Mouse (Mus musculus): ENCODE measurements around the gene Igf1r. TPM values are rescaled to one million over a fixed set of nuclear protein-coding genes. Genes with fewer than 3 reads are reported as not detected.

Igf1r gene
- polyA plus RNA-seq, 1 experiment from 2014 or later, result 29.7 TPM

GRCm38 (mm10) chr7:68258326-68259150 lies 305.9 kb downstream of the Igf1r start:
- Histone ChIP-seq H3K4me3 (ENCODE audit: low read length) (no peak overlapping the region), H3K4me1 (ENCODE audit: control insufficient read depth, insufficient read depth, low read length) (peaks cover 8% of the 10 kb centered on the region; the same call in 1 of the 2 replicates), H3K9ac (ENCODE audit: low read depth, low read length) (no peak overlapping the region), H3K9me3 (ENCODE audit: control insufficient read depth, low read length) (no peaks in the 10 kb centered on the region), H3K27me3 (ENCODE audit: control insufficient read depth, insufficient read depth, low read length) (no peaks in the 10 kb centered on the region), H3K4me2 (replicated peaks; ENCODE audit: low read depth, low read length) (no peak overlapping the region), H3K36me3 (ENCODE audit: control insufficient read depth, insufficient read depth, low read length) (no peaks in the 10 kb centered on the region), H3K27ac (ENCODE audit: low read depth, low read length) (no peak overlapping the region)
- ATAC-seq (ENCODE audit: low FRiP score, low TSS enrichment), result no peak
- WGBS, result 77% methylated on average over 17 of the region's 17 CpGs

- H3K4me3 ChIP-seq (ENCODE audit: low read length), result no peak overlapping the region
- H3K9ac ChIP-seq (ENCODE audit: low read depth, low read length), result no peak overlapping the region
- peaks cover 19% of the 10 kb centered on the region for H3K4me1 ChIP-seq (ENCODE audit: control insufficient read depth, insufficient read depth, low read length)
- no peaks in the 10 kb centered on the region for H3K27me3 ChIP-seq (ENCODE audit: control insufficient read depth, insufficient read depth, low read length)
- H3K9me3 ChIP-seq (ENCODE audit: control insufficient read depth, low read length), result no peaks in the 10 kb centered on the region
- no peak for ATAC-seq (ENCODE audit: low FRiP score, low TSS enrichment)
- H3K4me2 ChIP-seq (replicated peaks; ENCODE audit: low read depth, low read length), result no peak overlapping the region
- 76% methylated on average over 6 of the region's 6 CpGs for WGBS
- H3K27ac ChIP-seq (ENCODE audit: low read depth, low read length), result no peak overlapping the region
- H3K36me3 ChIP-seq (ENCODE audit: control insufficient read depth, insufficient read depth, low read length), result no peaks in the 10 kb centered on the region
These were observed 307.0 kb downstream of the Igf1r start for GRCm38 (mm10) chr7:68259523-68260081.

- H3K9me3 ChIP-seq (ENCODE audit: control insufficient read depth, low read length), result no peaks in the 10 kb centered on the region
- H3K36me3 ChIP-seq (ENCODE audit: control insufficient read depth, insufficient read depth, low read length), result no peaks in the 10 kb centered on the region
- no peaks in the 10 kb centered on the region for H3K27me3 ChIP-seq (ENCODE audit: control insufficient read depth, insufficient read depth, low read length)
- WGBS, result 10% methylated on average over 8 of the region's 8 CpGs
- no peak overlapping the region for H3K4me3 ChIP-seq (ENCODE audit: low read length)
- peak overlapping the region; percentile 30; the same call in 1 of the 2 replicates for H3K27ac ChIP-seq (ENCODE audit: low read depth, low read length)
- no peak for ATAC-seq (ENCODE audit: low FRiP score, low TSS enrichment)
- no peak overlapping the region for H3K4me2 ChIP-seq (replicated peaks; ENCODE audit: low read depth, low read length)
- H3K9ac ChIP-seq (ENCODE audit: low read depth, low read length), result no peak overlapping the region
- peaks cover 26% of the 10 kb centered on the region for H3K4me1 ChIP-seq (ENCODE audit: control insufficient read depth, insufficient read depth, low read length)
These were observed 310.1 kb downstream of the Igf1r start for GRCm38 (mm10) chr7:68262612-68263200.

GRCm38 (mm10) chr7:68263346-68264027 lies 310.9 kb downstream of the Igf1r start:
- H3K4me1 ChIP-seq (ENCODE audit: control insufficient read depth, insufficient read depth, low read length), result peaks cover 26% of the 10 kb centered on the region
- H3K9ac ChIP-seq (ENCODE audit: low read depth, low read length), result no peak overlapping the region
- no peaks in the 10 kb centered on the region for H3K36me3 ChIP-seq (ENCODE audit: control insufficient read depth, insufficient read depth, low read length)
- H3K27ac ChIP-seq (ENCODE audit: low read depth, low read length), result no peak overlapping the region; the same call in 1 of the 2 replicates
- H3K4me2 ChIP-seq (replicated peaks; ENCODE audit: low read depth, low read length), result peak overlapping the region; percentile 68
- peak; percentile 18; the same call in 1 of the 2 replicates for ATAC-seq (ENCODE audit: low FRiP score, low TSS enrichment)
- peak overlapping the region; percentile 27 for H3K4me3 ChIP-seq (ENCODE audit: low read length)
- 48% methylated on average over 8 of the region's 8 CpGs for WGBS
- H3K27me3 ChIP-seq (ENCODE audit: control insufficient read depth, insufficient read depth, low read length), result no peaks in the 10 kb centered on the region
- H3K9me3 ChIP-seq (ENCODE audit: control insufficient read depth, low read length), result no peaks in the 10 kb centered on the region

GRCm38 (mm10) chr7:68264028-68264453 lies 311.4 kb downstream of the Igf1r start, which contains the start of gene Pgpep1l:
Gene Pgpep1l, minus strand, starts transcription at chr7:68264233.
- Histone ChIP-seq H3K27me3 (ENCODE audit: control insufficient read depth, insufficient read depth, low read length) (no peaks in the 10 kb centered on the region), H3K4me1 (ENCODE audit: control insufficient read depth, insufficient read depth, low read length) (peaks cover 26% of the 10 kb centered on the region), H3K4me2 (replicated peaks; ENCODE audit: low read depth, low read length) (peak within 1 kb of the TSS; percentile 68), H3K27ac (ENCODE audit: low read depth, low read length) (peak within 1 kb of the TSS; percentile 37; the same call in 1 of the 2 replicates), H3K4me3 (ENCODE audit: low read length) (peak within 1 kb of the TSS; percentile 27), H3K36me3 (ENCODE audit: control insufficient read depth, insufficient read depth, low read length) (no peaks in the 10 kb centered on the region), H3K9ac (ENCODE audit: low read depth, low read length) (0 out of 2 replicates have a peak within 1 kb of the TSS, but pooled peaks have one; percentile 2), H3K9me3 (ENCODE audit: control insufficient read depth, low read length) (no peaks in the 10 kb centered on the region)
- peak; percentile 51 for ATAC-seq (ENCODE audit: low FRiP score, low TSS enrichment)
- WGBS, result 5% methylated on average over 25 of the region's 25 CpGs

GRCm38 (mm10) chr7:68264531-68264930 lies 311.9 kb downstream of the Igf1r start:
- WGBS, result 4% methylated on average over 14 of the region's 14 CpGs
- Histone ChIP-seq H3K36me3 (ENCODE audit: control insufficient read depth, insufficient read depth, low read length) (no peaks in the 10 kb centered on the region), H3K4me2 (replicated peaks; ENCODE audit: low read depth, low read length) (peak overlapping the region; percentile 68), H3K27ac (ENCODE audit: low read depth, low read length) (no peak overlapping the region), H3K27me3 (ENCODE audit: control insufficient read depth, insufficient read depth, low read length) (no peaks in the 10 kb centered on the region), H3K9me3 (ENCODE audit: control insufficient read depth, low read length) (no peaks in the 10 kb centered on the region), H3K4me3 (ENCODE audit: low read length) (peak overlapping the region; percentile 27), H3K4me1 (ENCODE audit: control insufficient read depth, insufficient read depth, low read length) (peaks cover 26% of the 10 kb centered on the region), H3K9ac (ENCODE audit: low read depth, low read length) (no peak overlapping the region)
- peak; percentile 51 for ATAC-seq (ENCODE audit: low FRiP score, low TSS enrichment)

GRCm38 (mm10) chr7:68265391-68265790 lies 312.8 kb downstream of the Igf1r start:
- H3K9me3 ChIP-seq (ENCODE audit: control insufficient read depth, low read length), result no peaks in the 10 kb centered on the region
- H3K9ac ChIP-seq (ENCODE audit: low read depth, low read length), result no peak overlapping the region
- no peak overlapping the region for H3K4me3 ChIP-seq (ENCODE audit: low read length)
- ATAC-seq (ENCODE audit: low FRiP score, low TSS enrichment), result no peak
- H3K27me3 ChIP-seq (ENCODE audit: control insufficient read depth, insufficient read depth, low read length), result no peaks in the 10 kb centered on the region
- H3K27ac ChIP-seq (ENCODE audit: low read depth, low read length), result no peak overlapping the region
- no peak overlapping the region for H3K4me2 ChIP-seq (replicated peaks; ENCODE audit: low read depth, low read length)
- H3K4me1 ChIP-seq (ENCODE audit: control insufficient read depth, insufficient read depth, low read length), result peaks cover 26% of the 10 kb centered on the region
- WGBS, result 14% methylated on average over 7 of the region's 7 CpGs
- H3K36me3 ChIP-seq (ENCODE audit: control insufficient read depth, insufficient read depth, low read length), result no peaks in the 10 kb centered on the region

GRCm38 (mm10) chr7:68266691-68267090 lies 314.1 kb downstream of the Igf1r start:
- Histone ChIP-seq H3K9me3 (ENCODE audit: control insufficient read depth, low read length) (no peaks in the 10 kb centered on the region), H3K36me3 (ENCODE audit: control insufficient read depth, insufficient read depth, low read length) (no peaks in the 10 kb centered on the region), H3K9ac (ENCODE audit: low read depth, low read length) (no peak overlapping the region), H3K4me1 (ENCODE audit: control insufficient read depth, insufficient read depth, low read length) (peaks cover 26% of the 10 kb centered on the region), H3K27ac (ENCODE audit: low read depth, low read length) (0 out of 2 replicates have a peak overlapping the region, but pooled peaks have one; percentile 17), H3K27me3 (ENCODE audit: control insufficient read depth, insufficient read depth, low read length) (no peaks in the 10 kb centered on the region), H3K4me3 (ENCODE audit: low read length) (no peak overlapping the region), H3K4me2 (replicated peaks; ENCODE audit: low read depth, low read length) (no peak overlapping the region)
- no peak for ATAC-seq (ENCODE audit: low FRiP score, low TSS enrichment)
- WGBS, result 10% methylated on average over 6 of the region's 6 CpGs

Measured in kidney, embryonic 14.5 days (tissue).